Mouse (Mus musculus) retina, embryonic 14.5 days (tissue): ENCODE measurements around the gene Gm21983.
A peak's percentile ranks its signal among the peaks of the same experiment; 100 is the strongest.

ENCODE experiments used
- DNase-seq: peaks from one replicate; pipeline ENCODE4 v3.0.0-alpha.2; 2015; ENCODE audit warnings: low spot score

Gm21983 gene

DNA sequence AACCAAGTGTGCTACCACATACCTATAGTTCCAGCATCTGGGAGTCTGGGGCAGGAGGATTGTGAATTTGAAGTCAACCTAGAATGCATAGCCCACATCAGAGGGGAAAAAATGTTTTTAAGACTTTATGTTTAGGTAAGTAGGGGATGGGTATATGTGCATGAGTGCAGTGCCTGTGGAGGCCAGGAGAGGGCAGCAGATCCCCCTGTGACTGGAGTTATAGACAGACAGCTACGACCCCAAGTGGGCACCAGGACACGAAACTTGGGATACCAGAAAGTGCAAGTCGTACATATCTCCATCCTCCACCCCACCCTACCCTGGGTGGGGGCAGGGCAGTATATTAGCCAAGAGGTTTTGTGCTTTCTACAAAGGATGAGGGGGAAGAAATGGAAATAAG is 4.1 kb upstream of the Gm21983 start:
- DNase-seq: peak; percentile 59

DNA sequence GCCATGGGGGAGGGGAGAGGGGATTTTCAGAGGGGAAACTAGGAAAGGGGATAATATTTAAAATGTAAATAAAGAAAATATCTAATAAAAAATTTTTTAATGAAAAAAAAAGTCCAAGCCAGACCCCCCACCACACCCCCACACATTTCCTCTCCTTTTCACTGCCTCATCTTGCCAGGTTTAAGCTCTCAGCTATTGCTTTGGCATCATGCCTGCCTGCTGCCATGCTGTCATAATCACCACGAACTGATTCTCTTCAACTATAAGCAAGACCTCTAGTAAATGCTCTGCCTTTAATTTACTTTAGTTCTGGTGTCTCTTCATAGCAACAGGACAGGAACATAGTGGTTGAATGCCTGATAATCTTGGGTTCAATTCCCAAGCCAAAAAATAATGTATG is 1.6 kb upstream of the Gm21983 start:
- no peak for DNase-seq

DNA sequence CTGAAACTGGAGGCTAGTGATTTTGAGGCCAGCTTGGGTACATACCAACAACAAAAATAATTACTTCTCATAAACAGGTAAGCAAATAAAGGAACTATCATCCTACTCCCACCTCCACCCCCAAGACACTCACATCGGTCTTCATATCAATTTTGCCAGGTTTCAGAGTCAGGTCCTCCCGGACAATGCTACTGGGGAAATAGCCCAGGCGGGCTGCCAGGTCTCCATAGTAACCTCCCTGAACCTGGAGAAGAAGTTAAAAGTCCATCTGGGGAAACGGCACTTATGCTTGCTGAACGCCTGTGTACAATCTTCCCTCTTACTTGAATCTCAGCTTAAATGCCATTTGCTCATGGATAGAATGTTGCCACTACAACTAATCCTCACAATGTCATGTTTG is 850 bp downstream of the Gm21983 start:
- DNase-seq: no peak

DNA sequence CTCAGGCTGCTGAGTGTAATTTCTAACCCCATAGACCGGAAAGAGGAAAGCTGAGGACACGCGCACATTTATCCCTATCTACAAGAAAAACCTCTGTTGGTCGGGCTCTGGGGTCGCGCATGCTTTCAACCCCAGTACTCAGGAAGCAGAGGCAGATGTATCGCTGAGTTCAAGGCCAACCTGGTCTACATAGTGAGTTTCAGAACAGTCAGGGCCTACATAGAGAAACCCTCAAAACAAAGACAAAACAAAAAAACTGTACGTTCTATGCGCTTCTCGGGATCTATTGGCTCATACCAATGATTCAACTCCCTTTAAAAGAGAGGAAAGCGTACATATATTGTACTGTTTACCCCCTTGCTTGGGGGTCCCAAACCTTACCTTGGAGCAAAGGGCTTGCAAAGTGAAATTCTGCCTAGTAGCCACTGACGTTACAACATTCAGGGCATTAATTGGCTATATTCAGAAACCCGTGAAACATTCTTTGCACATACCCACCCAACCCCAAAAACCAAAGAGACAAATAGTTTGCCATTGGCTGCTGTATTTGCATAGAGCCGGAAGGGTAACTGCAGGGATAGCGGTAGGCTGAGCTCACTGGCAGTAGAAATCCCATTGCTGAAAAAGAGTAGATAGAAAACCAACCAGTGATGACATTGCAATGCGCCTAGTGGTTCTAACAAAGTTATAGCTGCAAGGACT is 1.5 kb downstream of the Gm21983 start:
- DNase-seq: no peak

DNA sequence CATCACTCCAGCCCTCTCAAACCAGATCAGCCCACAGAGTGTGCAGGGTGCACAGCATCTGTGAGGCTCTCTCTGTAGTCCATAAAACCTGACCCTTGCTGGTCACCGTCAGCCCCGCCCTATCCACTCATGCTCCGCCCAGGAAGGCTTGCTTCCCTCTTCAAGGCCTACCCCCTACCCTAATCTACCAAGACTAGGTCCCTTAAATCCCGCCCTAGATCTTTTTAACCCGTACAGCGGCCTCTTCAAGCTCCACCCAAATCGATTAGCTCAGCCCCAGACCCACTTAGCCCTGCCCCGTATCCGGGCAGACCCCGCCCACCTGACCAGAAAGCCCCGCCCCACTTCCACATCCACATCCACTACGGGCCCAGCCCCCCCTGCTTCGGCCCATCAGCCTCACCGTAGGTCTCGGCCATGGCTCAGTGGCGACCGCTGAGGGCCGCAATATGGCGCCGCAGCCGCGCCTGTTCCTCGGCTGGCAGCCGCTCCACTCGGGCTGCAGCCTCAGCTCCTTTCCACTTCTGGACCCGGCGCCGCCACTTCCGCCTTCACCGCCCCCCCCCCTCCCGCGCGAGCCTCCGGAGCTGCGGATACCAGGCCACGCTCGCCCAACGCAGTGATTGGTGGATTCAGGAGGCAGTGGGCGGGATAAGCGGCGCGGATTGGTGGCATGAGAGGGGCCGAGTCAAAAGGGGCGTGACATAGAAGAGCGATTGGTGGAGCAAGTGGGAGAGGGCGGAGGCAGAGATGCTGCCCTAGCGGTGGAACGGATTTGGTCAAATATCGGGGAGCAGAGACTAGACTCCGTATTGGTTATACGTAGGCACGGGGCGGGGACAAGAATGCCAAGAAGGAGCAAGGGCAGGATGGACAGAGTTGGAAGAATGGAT is 2.3 kb downstream of the Gm21983 start, which contains the start of gene Rab4b:
Gene Rab4b (minus strand): TSS at position 573 of the 893 bp plus-strand sequence.
- DNase-seq: peak; percentile 99

DNA sequence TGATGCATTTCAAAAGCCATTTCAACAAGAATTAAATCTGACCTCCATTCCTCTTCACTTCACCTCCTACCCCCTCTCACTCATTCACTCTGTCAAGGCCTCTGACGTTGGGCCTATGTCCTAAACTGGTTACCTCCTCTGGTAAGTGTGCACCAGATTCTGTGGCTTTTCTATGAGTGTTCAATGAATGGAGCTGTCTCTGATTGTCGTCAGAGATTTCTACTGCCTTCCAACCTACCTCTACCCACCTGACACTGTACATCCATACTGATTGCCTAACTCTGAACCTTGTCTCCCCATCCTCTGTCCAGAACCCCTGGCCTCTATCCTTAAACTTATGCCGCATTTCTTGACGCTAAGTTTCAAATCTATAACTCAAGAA is 3.0 kb downstream of the Gm21983 start:
- no peak for DNase-seq

DNA sequence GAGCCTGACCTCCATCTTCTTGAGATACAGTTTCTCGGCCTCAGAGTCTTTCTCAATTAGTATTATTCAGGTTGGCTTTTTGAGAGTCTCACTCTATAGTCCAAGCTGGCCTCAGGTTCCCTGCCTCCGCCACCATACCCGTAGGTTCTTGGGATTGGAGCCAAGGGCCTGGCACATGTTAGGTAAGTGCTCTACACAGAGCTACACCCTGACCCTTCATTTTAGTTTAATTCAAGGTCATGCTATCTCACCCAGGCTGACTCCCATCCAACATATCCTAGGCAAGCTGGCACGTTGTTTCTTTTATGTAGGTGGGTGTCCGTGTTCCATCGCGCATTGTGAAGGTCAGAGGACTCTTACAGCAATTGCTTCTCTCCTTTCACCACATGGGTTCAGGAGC is 6.0 kb downstream of the Gm21983 start:
- DNase-seq: no peak

DNA sequence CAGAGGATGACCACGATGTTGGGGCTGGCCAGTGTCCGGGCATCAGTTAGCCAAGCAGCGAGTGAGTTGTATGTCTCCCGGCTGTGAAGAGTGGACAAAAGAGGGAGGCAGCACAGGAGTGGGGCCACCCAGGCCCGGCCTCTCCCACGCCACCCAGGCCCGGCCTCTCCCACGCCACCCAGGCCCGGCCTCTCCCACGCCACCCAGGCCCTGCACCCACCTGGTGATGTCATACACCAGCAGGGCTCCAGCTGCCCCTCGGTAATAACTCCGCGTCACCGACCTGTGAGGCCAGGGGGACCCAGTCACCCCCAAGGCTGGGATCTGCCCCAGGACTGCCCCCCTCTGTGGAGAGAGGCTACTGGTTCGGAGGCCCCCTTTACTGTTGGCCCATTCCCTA is 6.4 kb downstream of the Gm21983 start:
- no peak for DNase-seq

DNA sequence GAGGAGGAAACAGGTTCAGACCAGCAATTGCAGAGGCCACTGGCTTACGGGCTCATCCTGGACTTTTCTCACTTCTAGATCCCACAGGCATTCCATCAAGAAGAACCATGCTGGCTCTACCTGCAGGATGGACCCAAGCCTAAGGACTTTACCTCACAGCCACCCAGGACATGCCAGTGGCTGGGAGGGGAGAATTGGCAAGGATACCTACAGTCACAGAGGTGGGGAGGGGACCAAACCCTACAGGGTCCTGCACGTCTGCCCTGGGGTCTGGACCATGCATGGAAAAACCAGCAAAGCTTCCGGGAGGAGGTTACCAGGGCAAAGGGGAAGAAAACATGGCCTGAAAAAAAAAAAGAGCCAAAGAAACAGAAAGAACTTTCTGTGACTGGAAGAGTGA is 9.9 kb downstream of the Gm21983 start:
- DNase-seq: no peak

DNA sequence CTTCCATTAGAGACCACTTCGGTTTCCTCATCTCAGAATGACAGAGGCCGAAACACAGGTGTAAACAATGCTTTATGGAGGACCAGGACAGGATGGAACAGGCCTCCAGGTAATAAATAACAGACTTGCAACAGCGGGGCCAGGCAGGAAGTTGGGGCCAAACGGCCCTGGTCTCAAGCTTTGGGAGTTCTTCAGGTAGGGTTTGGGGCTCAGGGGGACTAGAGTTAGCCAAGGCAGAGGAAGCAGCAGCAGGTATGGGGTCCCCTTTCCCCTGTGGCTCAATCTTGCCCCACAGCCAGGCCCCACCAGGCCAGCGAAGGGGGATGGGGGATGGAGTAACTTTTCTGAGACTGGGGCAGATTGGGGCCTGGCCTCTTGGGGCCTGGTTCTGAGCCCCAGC is 12.5 kb downstream of the Gm21983 start:
- no peak for DNase-seq

DNA sequence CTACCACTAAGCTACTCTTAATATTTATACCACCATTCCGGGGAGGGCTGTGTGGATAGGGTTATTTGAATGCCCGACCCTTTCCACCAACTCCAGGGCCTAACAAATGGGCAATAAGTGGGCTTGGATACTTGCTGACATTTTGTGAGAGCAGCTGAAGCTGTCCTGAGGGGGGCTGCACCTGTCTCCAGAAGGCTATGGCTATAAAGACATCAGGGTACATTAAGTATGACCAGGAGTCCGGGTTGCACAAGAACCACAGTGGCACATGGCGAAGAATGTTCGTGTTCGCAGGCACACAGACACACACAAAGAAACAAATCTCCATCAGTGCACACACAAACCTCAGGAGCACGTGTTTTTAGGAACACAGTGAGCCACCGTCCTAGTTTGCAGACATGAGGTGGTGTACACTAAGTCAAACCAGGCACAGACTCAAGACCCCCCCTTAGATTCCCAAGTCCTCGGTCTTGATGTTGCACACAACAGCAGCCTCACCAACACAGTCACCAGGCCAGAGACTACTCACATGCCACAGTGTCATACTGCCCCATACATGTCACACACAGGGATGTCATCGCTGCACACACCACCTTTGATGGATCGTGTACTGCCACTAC is 13.3 kb downstream of the Gm21983 start:
- DNase-seq: no peak

DNA sequence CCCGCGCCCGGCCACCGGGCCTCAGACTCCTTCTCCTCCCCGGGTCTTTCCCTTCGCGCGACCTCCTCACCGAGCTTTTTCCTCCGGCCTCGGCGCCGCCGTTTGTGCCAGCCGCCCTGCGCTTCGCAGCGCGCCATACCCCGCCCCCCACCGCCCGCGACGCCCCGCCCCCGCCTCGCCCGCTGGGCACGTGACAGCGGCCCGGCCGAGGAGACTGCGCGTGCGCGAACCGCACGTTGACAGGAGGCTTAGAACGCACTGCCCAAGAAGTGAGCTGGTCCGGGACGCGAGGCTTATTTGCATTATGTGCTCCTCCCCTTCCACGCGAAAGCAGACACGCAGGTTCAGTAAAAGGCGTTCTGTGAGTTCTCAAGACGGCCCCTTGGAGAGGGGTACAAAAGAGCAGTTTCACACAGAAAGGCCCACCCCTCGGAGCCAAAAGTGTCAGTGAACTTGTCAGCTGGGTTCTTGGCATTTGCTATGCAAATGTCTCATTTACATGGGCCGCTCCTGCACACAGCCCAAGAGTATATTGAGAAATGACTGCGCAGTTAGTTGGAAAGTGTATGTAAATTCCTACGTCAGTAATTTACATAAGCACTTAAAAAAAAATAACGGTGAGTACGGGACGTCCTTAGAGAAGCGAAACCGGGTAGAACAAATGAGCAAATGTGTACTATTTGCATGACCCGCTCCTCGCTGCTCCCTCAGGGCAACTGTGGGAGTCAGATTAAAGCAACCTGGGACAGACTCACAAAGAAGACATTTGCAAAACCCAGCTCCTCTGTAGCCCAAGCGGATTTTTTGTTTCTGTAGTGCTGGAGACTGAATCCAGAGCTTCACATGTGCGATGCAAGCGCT is 14.0 kb downstream of the Gm21983 start, which contains the start of gene Egln2:
Gene Egln2 (minus strand): TSS at position 189 of the 861 bp plus-strand sequence.
- peak; percentile 94 for DNase-seq

DNA sequence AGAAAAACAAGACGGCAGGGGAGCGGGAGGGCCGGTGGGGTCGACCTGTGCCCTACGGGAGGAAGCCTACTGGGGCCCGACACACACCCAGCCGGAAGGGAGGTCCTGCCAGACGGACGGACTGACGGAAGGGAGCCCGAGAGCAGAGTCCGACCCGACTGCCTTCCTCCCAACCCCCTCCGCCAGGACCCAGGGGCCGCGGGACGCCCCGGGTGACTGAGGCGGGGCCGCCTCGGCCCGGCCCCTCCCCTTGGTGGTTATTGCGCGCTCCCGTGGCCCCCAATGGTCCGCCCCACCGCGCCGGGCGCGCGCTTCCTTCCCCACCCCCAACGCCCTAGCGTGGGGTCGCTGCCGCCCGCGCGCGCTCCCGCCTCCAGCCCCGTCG is 14.7 kb downstream of the Gm21983 start:
- peak; percentile 86 for DNase-seq

DNA sequence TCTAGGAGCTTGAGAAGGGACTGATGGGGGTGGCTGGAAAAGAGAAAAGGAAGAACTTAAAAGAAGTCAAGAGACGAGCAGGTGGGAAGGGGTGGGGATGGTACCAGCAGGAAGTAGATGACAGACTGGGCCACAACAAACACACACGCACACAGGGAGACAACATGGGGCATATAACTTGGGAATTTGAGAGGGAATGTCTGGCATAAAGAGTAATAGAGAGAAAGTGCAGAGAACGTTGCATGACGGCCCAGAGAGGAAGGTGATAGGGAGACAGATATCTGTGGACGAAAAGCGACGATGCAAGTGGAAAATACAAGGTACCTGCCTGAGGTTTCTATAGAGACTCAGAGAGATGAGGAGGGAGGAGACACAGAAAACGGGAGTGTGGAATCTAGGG is 15.2 kb downstream of the Gm21983 start:
- DNase-seq: no peak

DNA sequence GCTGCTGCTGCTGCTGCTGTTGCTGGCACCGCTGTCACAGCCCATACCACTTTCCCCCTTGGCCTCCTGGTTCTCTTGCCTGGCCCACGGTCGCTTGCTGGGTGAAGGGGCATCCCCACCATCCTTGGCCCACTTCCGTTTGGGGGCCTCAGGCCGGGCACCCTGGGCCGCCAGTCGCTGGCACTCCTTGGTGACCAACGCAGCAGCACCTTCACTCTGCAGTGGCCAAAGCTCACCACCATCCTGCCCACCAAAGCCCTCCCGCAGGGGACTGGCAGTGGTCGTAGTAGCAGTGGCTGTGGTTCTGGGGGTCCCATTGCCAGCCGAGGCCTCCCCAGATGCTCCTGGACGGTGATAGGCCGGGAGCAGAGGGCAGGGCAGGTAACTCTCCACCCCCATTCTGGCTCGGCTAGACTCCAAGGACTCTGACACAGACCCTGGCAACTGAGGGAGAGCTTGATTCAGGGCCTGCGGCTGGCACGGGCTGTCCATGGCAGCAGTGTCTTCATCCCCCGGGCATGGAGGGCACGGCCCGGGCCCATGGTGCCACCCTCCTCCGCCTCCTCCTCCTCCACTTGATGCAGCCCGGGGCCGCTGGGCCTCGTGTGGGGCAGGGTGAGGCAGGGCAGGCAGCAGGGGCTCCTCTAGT is 15.8 kb downstream of the Gm21983 start:
- DNase-seq: no peak

DNA sequence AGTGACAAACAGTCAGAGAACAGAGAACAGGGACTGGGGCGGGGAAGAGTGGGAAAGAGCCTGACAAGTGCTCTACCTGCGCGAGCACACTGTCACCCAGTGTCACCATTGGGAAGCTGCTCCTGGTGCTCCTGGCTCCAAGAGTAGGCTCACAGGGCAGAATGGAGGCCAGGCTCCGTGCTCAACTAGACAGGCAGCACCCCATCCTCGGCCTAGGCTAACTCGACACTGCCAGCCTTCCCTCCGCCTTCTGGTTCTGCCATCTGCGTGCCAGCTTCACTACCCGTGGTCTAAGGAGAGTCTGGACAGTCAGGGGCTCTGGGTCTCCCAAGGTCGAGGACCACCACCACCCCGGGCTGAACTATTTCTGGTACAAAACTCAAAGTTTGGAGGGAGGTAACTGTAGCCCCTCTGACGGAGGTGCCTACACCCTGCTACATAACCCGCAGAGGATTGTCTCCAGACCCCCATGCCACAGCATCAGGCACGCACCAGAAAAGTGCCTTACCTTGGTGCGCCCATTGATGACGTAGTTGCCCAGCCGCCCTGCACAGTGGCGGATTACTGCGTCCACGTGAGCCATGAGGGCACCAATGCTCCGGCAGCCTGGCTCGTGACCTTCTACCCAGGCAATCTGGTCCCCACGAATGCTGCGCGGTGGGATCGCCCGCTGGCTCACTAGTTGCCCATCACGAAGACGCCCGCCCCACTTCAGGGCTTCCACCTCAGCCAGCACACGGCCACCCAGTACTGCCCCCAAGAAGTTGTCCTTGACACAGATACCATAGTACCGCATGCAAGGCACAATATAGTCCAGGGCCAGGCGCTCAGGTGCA is 16.6 kb downstream of the Gm21983 start:
- no peak for DNase-seq

DNA sequence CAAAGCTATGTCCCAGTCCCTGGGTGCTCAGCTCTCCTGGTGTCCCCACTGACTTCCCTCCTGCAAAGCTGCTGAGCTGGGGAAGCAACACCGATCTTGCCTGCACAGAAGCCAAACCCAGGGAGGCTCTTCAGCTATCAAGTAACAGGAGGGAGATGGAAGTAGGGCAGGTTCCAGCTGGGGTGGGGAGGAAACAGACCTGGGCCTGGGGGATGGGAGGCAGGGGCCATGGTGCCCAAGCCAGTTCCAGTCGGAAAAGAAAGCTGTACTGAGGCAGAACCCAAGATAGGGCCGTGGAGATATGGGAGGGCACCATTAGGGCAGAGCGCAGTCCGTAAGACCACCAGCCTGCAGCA is 17.5 kb downstream of the Gm21983 start:
- no peak for DNase-seq

DNA sequence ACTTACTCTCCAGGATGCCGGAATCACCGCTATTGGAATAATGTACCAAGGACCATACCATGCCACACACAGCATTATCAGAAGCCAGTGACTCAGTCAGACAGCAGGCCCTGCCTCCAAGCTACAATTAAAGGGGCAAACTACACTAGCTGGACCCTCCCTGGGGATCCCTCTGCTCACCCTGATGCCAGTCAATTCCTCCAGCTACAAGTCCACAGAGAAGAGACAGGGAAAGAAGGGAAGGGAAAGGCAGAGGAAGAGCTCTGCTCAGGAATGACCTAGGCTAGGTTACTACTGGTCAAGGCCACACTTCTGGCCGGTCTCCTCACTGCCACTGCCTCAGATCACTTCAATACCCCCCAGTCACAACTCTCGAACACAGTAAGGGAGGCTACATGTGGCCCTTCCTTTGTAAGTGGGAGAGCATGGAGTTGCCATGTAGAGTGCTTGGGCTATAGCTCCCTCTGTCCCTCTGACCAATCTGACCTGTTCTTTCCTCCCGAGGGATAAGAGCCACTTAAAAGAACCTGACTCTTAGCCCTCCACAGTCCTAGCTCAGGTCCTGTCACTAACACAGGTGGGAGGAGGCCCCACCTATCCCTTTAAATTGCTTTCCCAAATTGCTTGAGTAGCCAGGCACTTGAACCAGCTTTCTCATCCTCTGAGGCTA is 18.0 kb downstream of the Gm21983 start:
- no peak for DNase-seq

DNA sequence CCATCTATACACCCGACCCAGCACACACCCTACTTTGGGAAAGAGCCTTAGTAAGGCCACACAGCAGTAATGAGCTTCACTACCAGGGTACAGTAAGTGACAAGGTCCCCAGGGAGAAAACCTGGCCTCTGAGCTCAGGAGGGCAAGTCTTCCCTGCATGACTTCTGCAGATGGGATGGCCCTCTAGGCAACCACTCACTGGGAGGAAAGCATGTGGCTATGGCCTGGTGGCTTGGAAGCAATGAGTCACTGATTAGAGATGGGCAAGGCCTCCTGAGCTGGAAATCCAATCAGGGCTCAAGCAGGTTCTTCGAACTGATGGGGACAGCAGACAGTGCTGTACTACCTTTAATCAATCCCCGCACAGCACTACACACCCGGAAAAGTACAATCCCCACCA is 19.1 kb downstream of the Gm21983 start:
- no peak for DNase-seq

DNA sequence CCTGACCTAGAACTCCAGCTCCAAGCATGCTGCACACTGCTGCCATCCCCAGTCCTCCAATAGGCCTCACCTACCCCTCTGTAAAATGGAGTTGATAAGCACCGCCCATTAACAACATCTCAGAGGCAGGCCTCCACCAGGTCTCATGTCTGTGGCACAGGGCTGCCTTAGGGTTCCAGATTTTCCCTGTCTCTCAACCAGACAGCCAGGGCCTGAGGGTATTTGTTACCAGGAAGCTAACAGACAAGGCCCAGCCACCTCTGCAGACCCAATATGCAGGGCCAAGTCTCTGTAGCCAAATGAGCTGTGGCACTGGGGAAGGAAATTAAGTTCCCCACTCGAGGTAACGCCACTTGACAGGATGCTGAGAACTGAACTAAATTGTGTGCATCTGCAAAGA is 20.0 kb downstream of the Gm21983 start:
- no peak for DNase-seq
